Mouse (Mus musculus) E14TG2a.4 (cell line): ENCODE data around the gene Prss16.

Experiments used
- CTCF ChIP-seq: conservative IDR thresholded peaks from 2 replicates; pipeline ENCODE4 v1.5.1; 2014; ENCODE audit warnings: low read length
- NANOG ChIP-seq: IDR thresholded peaks from 2 replicates; pipeline ENCODE4 v1.6.1; 2014; ENCODE audit warnings: borderline replicate concordance, low read length, mixed read lengths

DNA sequence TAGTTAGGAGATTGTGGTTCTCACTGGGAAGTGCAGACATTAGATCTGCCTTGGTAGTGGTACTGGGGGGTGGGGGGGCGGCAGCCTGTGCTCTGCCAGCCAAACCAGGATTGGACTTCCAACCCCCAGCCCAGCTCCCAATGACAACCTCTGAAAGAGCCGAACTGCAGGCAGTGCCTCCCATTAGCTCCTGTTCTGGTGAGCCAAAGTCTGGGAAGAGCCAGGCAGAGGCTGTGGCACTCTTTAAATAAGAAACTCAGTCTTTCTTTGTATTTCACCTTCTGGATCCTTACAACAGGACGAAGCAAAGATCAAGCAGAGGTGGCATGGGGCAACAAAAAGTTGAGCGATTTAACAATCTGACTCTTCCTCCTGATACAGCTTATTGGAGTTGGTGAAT, 10.4 kb downstream of the Prss16 start:
- TF ChIP-seq CTCF (no peak), NANOG (no peak)
